Mouse (Mus musculus) midbrain, embryonic 11.5 days (tissue): Measurements from ENCODE around the gene Igfbpl1. TPM values are rescaled to one million over a fixed set of nuclear protein-coding genes. Genes with fewer than 3 reads are reported as not detected.
A peak's percentile ranks its signal among the peaks of the same experiment; 100 is the strongest.

Experiments used
- ATAC-seq: fragments of 200-750 bp; cut with Nextera tagmentation; 2 replicates; pipeline ENCODE4 v1.8.0; 2017; ENCODE audit warnings: moderate TSS enrichment, moderate library complexity; ENCODE audit not compliant: low FRiP score
- DNase-seq: peaks from one replicate; pipeline ENCODE4 v3.0.0; 2015; ENCODE audit warnings: low spot score; ENCODE audit errors: missing footprints
- H3K27ac ChIP-seq: fragments of 300-500 bp; sonication (generic); 2 replicates; pipeline ENCODE4 v1.5.1; 2014; ENCODE audit warnings: low read depth, low read length
- H3K27me3 ChIP-seq: fragments of 300-500 bp; sonication (generic); 2 replicates; pipeline ENCODE4 v1.6.1; 2014; ENCODE audit warnings: mild to moderate bottlenecking, low read length, moderate library complexity, mixed read lengths; ENCODE audit not compliant: control insufficient read depth, insufficient read depth
- H3K36me3 ChIP-seq: fragments of 300-500 bp; sonication (generic); 2 replicates; pipeline ENCODE4 v1.6.1; 2014; ENCODE audit warnings: mild to moderate bottlenecking, low read length, moderate library complexity, mixed read lengths; ENCODE audit not compliant: control insufficient read depth, insufficient read depth
- H3K4me1 ChIP-seq: fragments of 300-500 bp; sonication (generic); 2 replicates; pipeline ENCODE4 v1.6.1; 2014; ENCODE audit warnings: low read length; ENCODE audit not compliant: control insufficient read depth, insufficient read depth
- H3K4me2 ChIP-seq: fragments of 300-500 bp; sonication (generic); 2 replicates; pipeline ENCODE4 v1.6.1; 2014; ENCODE audit warnings: mild to moderate bottlenecking, moderate library complexity
- H3K4me3 ChIP-seq: fragments of 300-500 bp; sonication (generic); 2 replicates; pipeline ENCODE4 v1.5.1; 2014; ENCODE audit warnings: low read depth, low read length
- H3K9ac ChIP-seq: fragments of 300-500 bp; sonication (generic); 2 replicates; pipeline ENCODE4 v1.6.1; 2014; ENCODE audit warnings: low read length
- H3K9me3 ChIP-seq: fragments of 300-500 bp; sonication (generic); 2 replicates; pipeline ENCODE4 v1.6.1; 2016; ENCODE audit warnings: low read length; ENCODE audit not compliant: control insufficient read depth
- WGBS: fragments of 180-500 bp; shearing (Covaris S2); extraction: QIAGEN DNeasy Blood & Tissue Kit; methylation state at CpG from one replicate; pipeline ENCODE4 v1.1.7; 2014; 5-methylcytosine and 5-hydroxymethylcytosine counted together
- polyA plus RNA-seq: library from polyadenylated mRNA; unstranded; fragments of >200 nt; fragmentation: Nextera tagmentation; extraction: Ambion mirVana; gene quantifications from 2 replicates; pipeline ENCODE4 v1.2.1, GENCODE M21; 2014

Igfbpl1 gene
- polyA plus RNA-seq, 1 experiment from 2014 or later = 57.5 TPM

- ATAC-seq (no peak), DNase-seq (no peak)
- Histone ChIP-seq H3K9me3 (no peaks in the 10 kb centered on the region), H3K4me3 (no peak overlapping the region), H3K4me2 (no peak overlapping the region), H3K27ac (no peak overlapping the region), H3K27me3 (no peaks in the 10 kb centered on the region), H3K9ac (no peak overlapping the region), H3K36me3 (no peaks in the 10 kb centered on the region), H3K4me1 (peaks cover 6% of the 10 kb centered on the region; the same call in 1 of the 2 replicates)
- WGBS = 92% methylated on average over 13 of the region's 13 CpGs
Observed at GRCm38 (mm10) chr4:45788446-45789081, 38.2 kb downstream of the Igfbpl1 start.

GRCm38 (mm10) chr4:45786674-45787073 is 40.0 kb downstream of the Igfbpl1 start:
- 54% methylated on average over 4 of the region's 4 CpGs for WGBS
- no peak for DNase-seq
- Histone ChIP-seq H3K4me3 (no peak overlapping the region), H3K4me2 (no peak overlapping the region), H3K9me3 (no peaks in the 10 kb centered on the region), H3K4me1 (peaks cover 6% of the 10 kb centered on the region; the same call in 1 of the 2 replicates), H3K36me3 (no peaks in the 10 kb centered on the region), H3K9ac (no peak overlapping the region), H3K27me3 (no peaks in the 10 kb centered on the region), H3K27ac (no peak overlapping the region)
- ATAC-seq = no peak

GRCm38 (mm10) chr4:45785959-45786358 is 40.8 kb downstream of the Igfbpl1 start:
- no peak for ATAC-seq
- H3K27ac ChIP-seq = no peak overlapping the region
- peaks cover 6% of the 10 kb centered on the region; the same call in 1 of the 2 replicates for H3K4me1 ChIP-seq
- no peaks in the 10 kb centered on the region for H3K36me3 ChIP-seq
- H3K27me3 ChIP-seq = no peaks in the 10 kb centered on the region
- H3K9me3 ChIP-seq = no peaks in the 10 kb centered on the region
- 43% methylated on average over 2 of the region's 2 CpGs for WGBS
- H3K4me3 ChIP-seq = no peak overlapping the region
- DNase-seq = no peak
- no peak overlapping the region for H3K9ac ChIP-seq
- H3K4me2 ChIP-seq = no peak overlapping the region

GRCm38 (mm10) chr4:45783671-45784070 is 43.1 kb downstream of the Igfbpl1 start:
- ATAC-seq = no peak
- no peak for DNase-seq
- H3K4me3 ChIP-seq = no peak overlapping the region
- H3K4me1 ChIP-seq = 0 out of 2 replicates have a peak, but pooled peaks cover 3% of the 10 kb centered on the region
- no peak overlapping the region for H3K4me2 ChIP-seq
- no peak overlapping the region for H3K9ac ChIP-seq
- 75% methylated on average over 1 of the region's 1 CpGs for WGBS
- no peaks in the 10 kb centered on the region for H3K9me3 ChIP-seq
- H3K27me3 ChIP-seq = no peaks in the 10 kb centered on the region
- H3K36me3 ChIP-seq = no peaks in the 10 kb centered on the region
- H3K27ac ChIP-seq = no peak overlapping the region

- ATAC-seq (peak; percentile 54; the same call in 1 of the 2 replicates), DNase-seq (peak; percentile 98)
- 6% methylated on average over 5 of the region's 5 CpGs for WGBS
- H3K9ac ChIP-seq = 0 out of 2 replicates have a peak overlapping the region, but pooled peaks have one; percentile 16
- H3K36me3 ChIP-seq = no peaks in the 10 kb centered on the region
- H3K27me3 ChIP-seq = peaks cover 43% of the 10 kb centered on the region
- no peak overlapping the region for H3K27ac ChIP-seq
- H3K4me3 ChIP-seq = no peak overlapping the region
- no peak overlapping the region for H3K4me2 ChIP-seq
- H3K9me3 ChIP-seq = no peaks in the 10 kb centered on the region
- H3K4me1 ChIP-seq = peaks cover 18% of the 10 kb centered on the region
Observed at GRCm38 (mm10) chr4:45771619-45772018, 55.1 kb downstream of the Igfbpl1 start.

GRCm38 (mm10) chr4:45771173-45771572 is 55.5 kb downstream of the Igfbpl1 start:
- Histone ChIP-seq H3K27ac (no peak overlapping the region), H3K4me3 (no peak overlapping the region), H3K36me3 (no peaks in the 10 kb centered on the region), H3K4me2 (no peak overlapping the region; the same call in 1 of the 2 replicates), H3K9me3 (no peaks in the 10 kb centered on the region), H3K9ac (no peak overlapping the region), H3K27me3 (peaks cover 47% of the 10 kb centered on the region), H3K4me1 (peaks cover 21% of the 10 kb centered on the region)
- DNase-seq = peak; percentile 90
- WGBS = 9% methylated on average over 8 of the region's 8 CpGs
- no peak for ATAC-seq

- no peaks in the 10 kb centered on the region for H3K36me3 ChIP-seq
- 5% methylated on average over 4 of the region's 4 CpGs for WGBS
- peaks cover 49% of the 10 kb centered on the region for H3K27me3 ChIP-seq
- H3K4me3 ChIP-seq = no peak overlapping the region
- H3K4me1 ChIP-seq = peaks cover 25% of the 10 kb centered on the region
- peak overlapping the region; percentile 35; the same call in 1 of the 2 replicates for H3K9ac ChIP-seq
- H3K27ac ChIP-seq = no peak overlapping the region
- DNase-seq = peak; percentile 93
- no peaks in the 10 kb centered on the region for H3K9me3 ChIP-seq
- H3K4me2 ChIP-seq = peak overlapping the region; percentile 14
- ATAC-seq = no peak
Observed at GRCm38 (mm10) chr4:45770638-45771033, 56.1 kb downstream of the Igfbpl1 start.

- H3K27me3 ChIP-seq = peaks cover 54% of the 10 kb centered on the region
- DNase-seq = peak; percentile 89
- 6% methylated on average over 10 of the region's 10 CpGs for WGBS
- no peak overlapping the region; the same call in 1 of the 2 replicates for H3K9ac ChIP-seq
- no peak overlapping the region for H3K27ac ChIP-seq
- peaks cover 29% of the 10 kb centered on the region for H3K4me1 ChIP-seq
- H3K4me3 ChIP-seq = no peak overlapping the region
- no peaks in the 10 kb centered on the region for H3K36me3 ChIP-seq
- no peaks in the 10 kb centered on the region for H3K9me3 ChIP-seq
- no peak for ATAC-seq
- peak overlapping the region; percentile 14; the same call in 1 of the 2 replicates for H3K4me2 ChIP-seq
Observed at GRCm38 (mm10) chr4:45769791-45770637, 56.7 kb downstream of the Igfbpl1 start.

- Histone ChIP-seq H3K4me3 (no peak overlapping the region), H3K4me2 (no peak overlapping the region), H3K27me3 (peaks cover 62% of the 10 kb centered on the region), H3K9me3 (no peaks in the 10 kb centered on the region), H3K36me3 (no peaks in the 10 kb centered on the region), H3K9ac (no peak overlapping the region), H3K27ac (no peak overlapping the region), H3K4me1 (peaks cover 32% of the 10 kb centered on the region)
- ATAC-seq (no peak), DNase-seq (no peak)
- 45% methylated on average over 10 of the region's 10 CpGs for WGBS
Observed at GRCm38 (mm10) chr4:45769141-45769540, 57.6 kb downstream of the Igfbpl1 start.
